Mouse (Mus musculus) brain, embryonic 14.5 days (tissue): ENCODE measurements around the gene Sertad1.

Experiments used
- CTCF ChIP-seq: fragments of 200-500 bp; IDR thresholded peaks from 2 replicates; pipeline ENCODE4 v1.5.1; 2012; ENCODE audit warnings: inconsistent platforms, mild to moderate bottlenecking, moderate library complexity, borderline replicate concordance; ENCODE audit not compliant: insufficient read depth, insufficient read length; ENCODE audit errors: extremely low read depth
- POLR2A ChIP-seq: fragments of 200-500 bp; IDR thresholded peaks from 2 replicates; pipeline ENCODE4 v1.6.1; 2012; ENCODE audit warnings: mild to moderate bottlenecking, inconsistent platforms, borderline replicate concordance; ENCODE audit not compliant: poor library complexity, insufficient read depth, insufficient read length, severe bottlenecking; ENCODE audit errors: extremely low read depth

GRCm38 (mm10) chr7:27474490-27474954 is 12.2 kb upstream of the Sertad1 start:
- TF ChIP-seq CTCF: peak; percentile 57; the same call in 1 of the 2 replicates
- TF ChIP-seq POLR2A: 0 out of 2 replicates have a peak, but pooled peaks have one; percentile 3
